In the genomic region with DNA sequence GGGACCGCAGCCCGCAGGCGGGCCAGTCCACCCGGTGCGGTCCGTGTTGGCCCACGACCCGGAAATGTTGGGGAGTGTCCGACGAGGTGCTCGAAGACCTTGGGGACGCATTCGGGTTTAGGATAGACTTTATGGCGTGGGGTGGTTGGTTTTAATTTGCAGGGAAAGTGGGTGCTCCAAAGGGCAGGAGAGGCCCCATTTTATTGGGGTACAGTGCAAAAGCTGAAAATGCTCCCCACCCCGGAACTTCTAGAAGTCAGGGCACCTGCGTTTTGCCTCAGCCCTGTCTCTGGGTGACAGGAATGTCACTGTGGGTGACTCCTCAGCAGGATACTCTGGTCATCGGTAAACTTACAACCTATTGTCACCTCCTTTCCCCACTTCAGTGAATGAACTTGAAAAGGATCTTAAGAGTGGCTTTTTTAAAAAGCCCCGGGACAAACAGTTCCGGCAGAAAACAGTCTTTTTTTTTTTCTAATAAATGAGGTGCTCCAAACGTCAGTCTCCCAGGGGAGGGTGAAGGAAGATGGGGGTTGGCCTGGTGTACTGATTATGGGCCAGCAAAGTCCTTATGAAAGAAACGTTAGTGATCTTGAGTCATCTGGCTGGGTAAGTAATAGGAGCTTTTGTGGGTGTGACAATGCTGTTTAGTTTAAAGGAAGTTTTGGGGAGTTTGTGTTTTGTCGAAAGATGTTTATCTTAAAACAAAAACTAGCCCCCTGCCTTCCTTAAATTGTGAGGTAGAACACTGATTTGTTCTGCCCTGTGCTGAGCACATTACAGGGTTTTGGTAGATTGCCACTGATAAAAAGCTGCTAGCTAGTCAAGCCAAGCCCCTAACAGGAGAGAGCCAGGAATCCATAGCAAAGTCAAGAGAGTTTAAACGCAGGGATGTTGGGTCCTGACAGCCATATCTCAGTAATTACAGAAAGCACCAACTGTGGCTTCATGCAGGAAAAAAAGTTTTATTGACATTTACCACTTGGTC, we compare ENCODE assay signal across 8 mouse cellular contexts. TPM values are rescaled to one million over a fixed set of nuclear protein-coding genes. Genes with fewer than 3 reads are reported as not detected.
DNase-seq lines count a peak whose midpoint lies in the region; ATAC-seq and TF ChIP-seq lines count a peak whose summit lies in the region.

No protein-coding gene starts in this region.

- peak overlapping the region; percentile 92 for H3K4me2 ChIP-seq in forebrain, embryonic 15.5 days (replicated peaks)
- peak overlapping the region; percentile 81 for H3K4me2 ChIP-seq in hindbrain, postnatal 0 days (ENCODE audit: low read depth, low read length)

- TF ChIP-seq POLR2A in testis, adult 2 months (IDR thresholded peaks at IDR 0.05; ENCODE audit: control insufficient read depth, low read depth, low read length): no peak

- H3K9ac ChIP-seq in forebrain, embryonic 15.5 days (replicated peaks): peak overlapping the region; percentile 84
- H3K9ac ChIP-seq in hindbrain, postnatal 0 days (replicated peaks; ENCODE audit: low read length): peak overlapping the region; percentile 88

- H3K27ac ChIP-seq in testis, adult 2 months (ENCODE audit: control insufficient read depth, insufficient read depth, low read depth, low read length): no peak overlapping the region
- peak overlapping the region; percentile 93 for H3K27ac ChIP-seq in forebrain, embryonic 15.5 days (replicated peaks)
- H3K27ac ChIP-seq in hindbrain, postnatal 0 days: peak overlapping the region; percentile 85

- no peak for TF ChIP-seq CTCF in testis, adult 2 months (IDR thresholded peaks at IDR 0.05; ENCODE audit: control insufficient read depth, insufficient read depth, insufficient replicate concordance, low read depth, low read length)
- no peak for TF ChIP-seq CTCF in hindbrain, postnatal 0 days (IDR thresholded peaks at IDR 0.05; ENCODE audit: low read depth)

- no peak; the same call in 1 of the 2 replicates for ATAC-seq in forebrain, embryonic 15.5 days (replicated peaks)
- ATAC-seq in hindbrain, postnatal 0 days: no peak; the same call in 1 of the 2 replicates
- ATAC-seq in megakaryocyte, adult 5-6 weeks (ENCODE audit: poor library complexity, severe bottlenecking): peak; percentile 62

- H3K9me3 ChIP-seq in forebrain, embryonic 15.5 days: no peaks in the 10 kb centered on the region
- no peaks in the 10 kb centered on the region for H3K9me3 ChIP-seq in hindbrain, postnatal 0 days (ENCODE audit: low read length)

- WGBS in forebrain, embryonic 15.5 days: 3% methylated on average over 23 of the region's 23 CpGs
- 3% methylated on average over 23 of the region's 23 CpGs for WGBS in hindbrain, postnatal 0 days

- no peaks in the 10 kb centered on the region for H3K27me3 ChIP-seq in testis, adult 2 months (ENCODE audit: control insufficient read depth, insufficient read depth, low read length)
- no peaks in the 10 kb centered on the region for H3K27me3 ChIP-seq in forebrain, embryonic 15.5 days
- no peaks in the 10 kb centered on the region for H3K27me3 ChIP-seq in hindbrain, postnatal 0 days (ENCODE audit: insufficient read depth, low read length)

- peak overlapping the region; percentile 97 for H3K4me3 ChIP-seq in testis, adult 2 months (ENCODE audit: control insufficient read depth, low read depth, low read length)
- H3K4me3 ChIP-seq in forebrain, embryonic 15.5 days: peak overlapping the region; percentile 79
- peak overlapping the region; percentile 84 for H3K4me3 ChIP-seq in hindbrain, postnatal 0 days (ENCODE audit: low read length)

- no peak for DNase-seq in testis, postnatal 10 days (ENCODE audit: low spot score)
- DNase-seq in hindbrain, postnatal 0 days (ENCODE audit: low spot score): no peak
- DNase-seq in ovary, postnatal 36 days (ENCODE audit: low spot score): no peak
- no peak for DNase-seq in cerebellum, postnatal 14 days
- DNase-seq in adrenal gland, adult 8-10 months: no peak

- no peaks in the 10 kb centered on the region for H3K36me3 ChIP-seq in testis, adult 2 months (ENCODE audit: control insufficient read depth, insufficient read depth, low read length)
- H3K36me3 ChIP-seq in forebrain, embryonic 15.5 days: no peaks in the 10 kb centered on the region
- H3K36me3 ChIP-seq in hindbrain, postnatal 0 days (ENCODE audit: insufficient read depth, low read length): no peaks in the 10 kb centered on the region

- H3K4me1 ChIP-seq in testis, adult 2 months (ENCODE audit: control insufficient read depth, insufficient read depth, low read length): peaks cover 10% of the 10 kb centered on the region
- peaks cover 30% of the 10 kb centered on the region for H3K4me1 ChIP-seq in forebrain, embryonic 15.5 days
- peaks cover 9% of the 10 kb centered on the region for H3K4me1 ChIP-seq in hindbrain, postnatal 0 days (ENCODE audit: insufficient read depth, low read length)

RNA-seq across cellular contexts. Expression of a gene that starts 39.1 kb away (rescaled TPM):
- 3.0 and 3.1 TPM in 2 replicates for polyA plus RNA-seq in testis, adult 2 months (2012; rRNA removed)
- 32.3 and 34.4 TPM in 2 replicates for polyA plus RNA-seq in forebrain, embryonic 15.5 days (2015; fragmentation: Nextera tagmentation; extraction: Ambion mirVana)
- total RNA-seq in hindbrain, postnatal 0 days (2014; rRNA removed): 63.1 and 63.9 TPM in 2 replicates
- polyA plus RNA-seq in hindbrain, postnatal 0 days (2015; fragmentation: Nextera tagmentation; extraction: Ambion mirVana): 50.9 and 53.0 TPM in 2 replicates
- 4.7 and 11.1 TPM in 2 replicates for total RNA-seq in megakaryocyte, adult 5-6 weeks (2015)
- total RNA-seq in megakaryocyte, adult 5-6 weeks (2017): 2.5 and 3.5 TPM in 2 replicates
- 10 to 100 TPM in 3 of 4 experiments, 1 to 10 TPM in 1; 9.9 to 17.4 (median 11.8) TPM for total RNA-seq in adrenal gland, adult 8-10 months (2022)
